Mouse (Mus musculus): ENCODE results near the gene Gm8126. TPM values are rescaled to one million over a fixed set of nuclear protein-coding genes. Genes with fewer than 3 reads are reported as not detected.
"Not testable (repeated sequence)": the region's sequence is repeated elsewhere in the genome, so short reads cannot be mapped to it uniquely, and the experiment has no call there.

Gene Gm8126
- polyA plus RNA-seq, 1 experiment, result 5.2 TPM

DNA sequence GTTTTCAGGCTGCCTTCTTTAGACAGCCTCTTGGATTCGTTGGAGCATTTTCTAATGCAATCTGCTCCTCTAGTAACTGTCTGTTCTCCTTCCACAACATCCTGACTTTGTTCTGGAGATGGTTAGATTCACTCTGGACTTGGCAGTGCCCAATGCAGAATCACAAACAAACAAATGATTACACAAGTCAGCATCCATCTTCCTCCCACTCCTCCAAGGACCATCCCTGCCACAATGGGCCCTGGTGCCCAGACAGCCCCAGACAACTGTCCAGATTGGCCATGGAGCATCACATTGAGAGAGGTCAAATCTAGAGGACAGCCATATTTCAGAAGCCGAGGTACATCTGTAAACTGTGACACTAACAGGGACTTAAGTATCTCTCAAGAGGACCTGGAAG lies 19.0 kb downstream of the Gm8126 start:
- not testable (repeated sequence) for H3K4me1 ChIP-seq (ENCODE audit: control insufficient read depth, insufficient read depth, low read length); H3K4me3 ChIP-seq (ENCODE audit: control insufficient read depth, low read depth, low read length); H3K36me3 ChIP-seq (ENCODE audit: control insufficient read depth, insufficient read depth, low read length); H3K27me3 ChIP-seq (ENCODE audit: control insufficient read depth, insufficient read depth, low read length); H3K27ac ChIP-seq (ENCODE audit: control insufficient read depth, insufficient read depth, low read depth, low read length)

DNA sequence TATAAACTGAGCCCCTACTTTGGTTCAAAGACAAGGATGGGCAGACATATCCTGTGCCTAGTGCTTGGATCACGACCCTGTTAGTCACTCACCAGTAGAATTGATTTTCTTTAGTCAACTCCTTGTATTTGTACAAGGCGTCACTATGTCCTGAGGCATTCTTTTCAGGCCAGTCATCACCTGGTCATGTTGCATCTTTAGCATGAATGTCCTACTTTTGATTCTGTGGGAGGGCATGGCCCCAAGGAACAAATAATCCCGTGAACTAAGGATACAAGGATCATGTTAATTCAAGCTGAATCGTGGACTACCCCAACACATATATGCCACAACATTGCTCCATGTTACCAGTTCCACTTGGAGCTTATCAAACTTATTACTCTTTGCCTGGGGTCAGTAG lies 19.7 kb downstream of the Gm8126 start:
- H3K36me3 ChIP-seq (ENCODE audit: control insufficient read depth, insufficient read depth, low read length); H3K4me3 ChIP-seq (ENCODE audit: control insufficient read depth, low read depth, low read length); H3K27ac ChIP-seq (ENCODE audit: control insufficient read depth, insufficient read depth, low read depth, low read length); H3K27me3 ChIP-seq (ENCODE audit: control insufficient read depth, insufficient read depth, low read length); H3K4me1 ChIP-seq (ENCODE audit: control insufficient read depth, insufficient read depth, low read length): not testable (repeated sequence)

DNA sequence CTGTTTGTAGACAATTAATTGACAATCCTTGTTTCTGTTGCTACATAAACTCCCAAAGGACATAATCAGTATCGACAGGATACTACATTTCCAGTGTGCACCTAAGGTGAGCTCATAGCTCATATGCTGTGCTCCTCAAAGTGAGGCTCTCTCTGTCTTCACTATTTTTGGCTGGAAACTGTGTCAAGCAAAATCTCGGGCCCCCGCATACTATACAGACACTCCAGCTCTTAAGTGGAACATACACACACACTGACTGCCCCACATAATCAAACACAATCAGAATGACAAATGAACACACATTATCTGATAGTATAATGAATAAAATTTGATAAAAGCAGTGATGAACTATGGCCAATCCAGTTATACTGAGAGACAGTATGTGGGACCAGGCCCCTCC lies 20.2 kb downstream of the Gm8126 start:
- not testable (repeated sequence) for H3K4me3 ChIP-seq (ENCODE audit: control insufficient read depth, low read depth, low read length); H3K4me1 ChIP-seq (ENCODE audit: control insufficient read depth, insufficient read depth, low read length); H3K36me3 ChIP-seq (ENCODE audit: control insufficient read depth, insufficient read depth, low read length); H3K27ac ChIP-seq (ENCODE audit: control insufficient read depth, insufficient read depth, low read depth, low read length); H3K27me3 ChIP-seq (ENCODE audit: control insufficient read depth, insufficient read depth, low read length)

DNA sequence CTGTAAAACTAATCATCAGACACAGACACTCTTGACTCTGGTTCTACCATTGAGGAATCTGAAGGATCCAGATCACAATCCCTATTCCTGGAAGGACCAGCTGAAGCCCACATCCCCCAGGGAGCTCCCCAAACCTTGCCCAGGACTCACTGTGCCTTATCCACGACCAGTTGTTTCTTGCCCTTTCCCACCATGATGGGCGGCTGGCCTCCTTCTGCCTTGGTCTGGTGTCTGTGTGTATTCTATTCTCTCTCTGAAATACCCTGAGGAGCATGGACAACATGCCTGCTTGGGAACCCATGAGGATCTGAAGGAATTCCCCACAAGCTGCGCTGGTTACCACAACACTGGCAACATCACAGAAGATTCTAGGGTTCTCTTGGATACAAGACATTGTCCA lies 35.1 kb downstream of the Gm8126 start, which contains the start of gene Gm8127:
TSS of gene Gm8127 (minus strand) at position 330 of the 400 bp plus-strand sequence.
- H3K27ac ChIP-seq (ENCODE audit: control insufficient read depth, insufficient read depth, low read depth, low read length); H3K36me3 ChIP-seq (ENCODE audit: control insufficient read depth, insufficient read depth, low read length); H3K27me3 ChIP-seq (ENCODE audit: control insufficient read depth, insufficient read depth, low read length); H3K4me1 ChIP-seq (ENCODE audit: control insufficient read depth, insufficient read depth, low read length): not testable (repeated sequence)
- H3K4me3 ChIP-seq (ENCODE audit: control insufficient read depth, low read depth, low read length), result peak within 1 kb of the TSS; percentile 84

Other genes starting within 250 kb of the Gm8126 start
- 11.4 and 20.4 TPM in 2 replicates for gene Gm10376, start 243.0 kb upstream of the Gm8126 start, polyA plus RNA-seq (2012; rRNA removed)
- 1.9 and 2.6 TPM in 2 replicates for gene Gm8094, start 182.0 kb upstream of the Gm8126 start, polyA plus RNA-seq (2012; rRNA removed)
- 0.64 and 0.98 TPM in 2 replicates for gene Gm8104, start 158.0 kb upstream of the Gm8126 start, polyA plus RNA-seq (2012; rRNA removed)
- 0.56 and 0.60 TPM in 2 replicates for gene Gm7233, start 78.8 kb upstream of the Gm8126 start, polyA plus RNA-seq (2012; rRNA removed)
- 0.23 and 0.44 TPM in 2 replicates for gene Gm8122, start 23.3 kb upstream of the Gm8126 start, polyA plus RNA-seq (2012; rRNA removed)
- 4.6 and 5.0 TPM in 2 replicates for gene Gm9732, start 16.4 kb downstream of the Gm8126 start, polyA plus RNA-seq (2012; rRNA removed)
- gene Gm8127, start 35.2 kb downstream of the Gm8126 start, polyA plus RNA-seq (2012; rRNA removed), result 2.8 and 3.5 TPM in 2 replicates
- 20.4 and 24.7 TPM in 2 replicates for gene 1700001F09Rik, start 89.2 kb downstream of the Gm8126 start, polyA plus RNA-seq (2012; rRNA removed)
- 2.6 and 4.1 TPM in 2 replicates for gene Gm8138, start 157.7 kb downstream of the Gm8126 start, polyA plus RNA-seq (2012; rRNA removed)